In the genomic region with DNA sequence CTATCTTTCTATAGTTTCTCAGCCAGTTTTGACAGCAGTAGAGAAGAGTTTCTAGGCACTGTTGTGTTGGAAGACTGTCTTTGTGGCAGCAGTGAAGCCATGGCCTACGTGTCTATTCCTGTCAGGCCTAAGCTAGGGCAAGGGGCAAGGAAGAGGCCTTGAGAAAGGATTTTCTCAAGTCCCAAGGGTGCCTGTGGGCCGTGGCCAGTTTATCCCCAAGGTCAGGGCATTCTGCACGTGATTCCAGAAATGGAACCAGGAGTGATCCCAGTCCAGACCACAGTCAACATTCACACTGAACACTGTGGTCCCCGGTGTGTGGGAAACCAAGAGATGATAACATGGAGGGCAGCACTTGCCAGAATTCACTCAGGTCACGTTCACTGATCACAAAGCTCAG, we compare ENCODE assay signal across 50 mouse cellular contexts. TPM values are rescaled to one million over a fixed set of nuclear protein-coding genes. Genes with fewer than 3 reads are reported as not detected.
"Had no signal": no experiment of that assay in that cellular context is flagged by ENCODE, and none has a peak within 500 bp of the region (broad histone marks: within the 10 kb centered on the region; RNA-seq: fewer than 3 reads in every experiment).

No protein-coding gene starts in this region.

- H3K27ac ChIP-seq: heart, embryonic 10.5 days; heart, embryonic 13.5 days; heart, embryonic 15.5 days; hindbrain, embryonic 10.5 days; hindbrain, embryonic 12.5 days; hindbrain, embryonic 13.5 days; hindbrain, embryonic 14.5 days; hindbrain, embryonic 15.5 days; hindbrain, postnatal 0 days; intestine, embryonic 15.5 days; kidney, embryonic 15.5 days; kidney, postnatal 0 days; layer of hippocampus, adult 2 months; left cerebral cortex, adult 2 months had no signal

- H3K9ac ChIP-seq: heart, embryonic 12.5 days; heart, embryonic 13.5 days; heart, embryonic 15.5 days; hindbrain, embryonic 12.5 days; hindbrain, embryonic 13.5 days; hindbrain, embryonic 14.5 days; hindbrain, embryonic 15.5 days; intestine, embryonic 15.5 days; kidney, embryonic 15.5 days had no signal

- ATAC-seq: hindbrain, embryonic 16.5 days; hindbrain, postnatal 0 days; inflammation-experienced regulatory T-cells, adult 6 months; intestine, embryonic 15.5 days; intestine, embryonic 16.5 days; intestine, postnatal 0 days had no signal

- H3K4me3 ChIP-seq: heart, embryonic 10.5 days; heart, embryonic 12.5 days; heart, embryonic 13.5 days; heart, embryonic 15.5 days; hindbrain, embryonic 10.5 days; hindbrain, embryonic 12.5 days; hindbrain, embryonic 13.5 days; hindbrain, embryonic 15.5 days; intestine, embryonic 15.5 days; kidney, embryonic 15.5 days; layer of hippocampus, adult 2 months; left cerebral cortex, adult 2 months had no signal

- H3K4me1 ChIP-seq: heart, embryonic 10.5 days; heart, embryonic 12.5 days; heart, embryonic 13.5 days; heart, embryonic 15.5 days; hindbrain, embryonic 10.5 days; hindbrain, embryonic 12.5 days; hindbrain, embryonic 13.5 days; hindbrain, embryonic 15.5 days; intestine, embryonic 15.5 days had no signal

- H3K27me3 ChIP-seq: heart, embryonic 12.5 days; heart, embryonic 13.5 days; heart, embryonic 15.5 days; hindbrain, embryonic 12.5 days; hindbrain, embryonic 15.5 days; intestine, embryonic 15.5 days; kidney, embryonic 15.5 days had no signal

- DNase-seq: heart, postnatal 14 days; heart, postnatal 36 days; heart, postnatal 4 days; kidney, adult 11 months; kidney, adult 18-20 months; kidney, adult 2 months; kidney, adult 8-10 months; kidney, adult 9 months; kidney, postnatal 10 days; kidney, postnatal 14 days; kidney, postnatal 25 days; kidney, postnatal 36 days; kidney, postnatal 4 days; layer of hippocampus, adult 9-11 months; layer of hippocampus, postnatal 36 days had no signal

- H3K36me3 ChIP-seq: heart, embryonic 10.5 days; heart, embryonic 12.5 days; heart, embryonic 13.5 days; heart, embryonic 15.5 days; hindbrain, embryonic 10.5 days; hindbrain, embryonic 12.5 days; hindbrain, embryonic 13.5 days; hindbrain, embryonic 15.5 days; intestine, embryonic 15.5 days; kidney, embryonic 15.5 days had no signal

- H3K9me3 ChIP-seq: heart, embryonic 10.5 days; heart, embryonic 12.5 days; heart, embryonic 13.5 days; heart, embryonic 15.5 days; hindbrain, embryonic 10.5 days; hindbrain, embryonic 12.5 days; hindbrain, embryonic 13.5 days; hindbrain, embryonic 15.5 days; intestine, embryonic 15.5 days; kidney, embryonic 15.5 days had no signal

- H3K4me2 ChIP-seq: heart, embryonic 11.5 days; heart, embryonic 12.5 days; heart, embryonic 13.5 days; heart, embryonic 15.5 days; hindbrain, embryonic 12.5 days; hindbrain, embryonic 13.5 days; hindbrain, embryonic 14.5 days; hindbrain, embryonic 15.5 days; intestine, embryonic 15.5 days; kidney, embryonic 15.5 days had no signal

RNA-seq across cellular contexts. Expression of a gene that starts 23.6 kb away (rescaled TPM):
- total RNA-seq: heart, postnatal 14 days; heart, postnatal 25 days; heart, postnatal 36 days; heart, postnatal 4 days; hematopoietic stem cell, adult 5-6 weeks; hindbrain, postnatal 0 days; layer of hippocampus, adult 18-20 months; layer of hippocampus, adult 2 months; layer of hippocampus, adult 8-10 months; layer of hippocampus, postnatal 14 days; layer of hippocampus, postnatal 25 days; layer of hippocampus, postnatal 36 days; left cerebral cortex, adult 18-20 months; left cerebral cortex, adult 2 months had no signal
- polyA plus RNA-seq: heart, embryonic 10.5 days; heart, embryonic 11.5 days; heart, embryonic 12.5 days; heart, embryonic 13.5 days; heart, embryonic 14.5 days; heart, embryonic 15.5 days; heart, embryonic 16.5 days; heart, postnatal 0 days; hindbrain, embryonic 10.5 days; hindbrain, embryonic 11.5 days; hindbrain, embryonic 12.5 days; hindbrain, embryonic 13.5 days; inflammation-experienced regulatory T-cells, adult 6 months; intestine, embryonic 14.5 days; intestine, embryonic 15.5 days; intestine, embryonic 16.5 days; intestine, postnatal 0 days; kidney, adult 2 months; kidney, embryonic 14.5 days; kidney, embryonic 15.5 days; kidney, embryonic 16.5 days; kidney, postnatal 0 days; large intestine, adult 2 months had no signal
